Mouse (Mus musculus) fibroblast of lung, adult 2 months (primary cell): ENCODE results near the gene Nxn.
A peak's percentile ranks its signal among the peaks of the same experiment; 100 is the strongest.

Experiments
- DNase-seq: peaks from one replicate; pipeline ENCODE4 v3.0.0-alpha.2; 2011; ENCODE audit warnings: low read depth

Nxn gene

GRCm38 (mm10) chr11:76361422-76361821, 37.5 kb downstream of the Nxn start:
- DNase-seq, result no peak

DNA sequence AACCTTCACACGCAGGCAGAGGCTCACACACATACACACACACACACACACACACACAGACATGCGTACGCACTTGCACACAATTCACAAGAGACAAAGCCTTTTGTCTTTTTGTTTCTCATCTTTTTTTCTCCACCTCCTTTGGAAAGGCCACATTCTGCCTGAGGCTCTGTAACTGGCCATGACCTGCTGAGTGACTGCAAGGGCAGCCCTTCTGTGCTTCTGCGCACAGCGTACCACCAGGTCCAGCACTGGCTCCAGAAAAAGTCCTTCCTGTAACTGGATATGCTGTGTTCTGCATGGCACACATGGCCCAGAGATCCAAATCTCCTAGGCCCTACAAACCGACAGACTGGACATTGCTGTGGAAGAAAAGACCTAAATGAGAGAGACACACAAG, 38.7 kb downstream of the Nxn start:
- DNase-seq, result no peak

GRCm38 (mm10) chr11:76358628-76359320, 40.2 kb downstream of the Nxn start:
- DNase-seq, result no peak

DNA sequence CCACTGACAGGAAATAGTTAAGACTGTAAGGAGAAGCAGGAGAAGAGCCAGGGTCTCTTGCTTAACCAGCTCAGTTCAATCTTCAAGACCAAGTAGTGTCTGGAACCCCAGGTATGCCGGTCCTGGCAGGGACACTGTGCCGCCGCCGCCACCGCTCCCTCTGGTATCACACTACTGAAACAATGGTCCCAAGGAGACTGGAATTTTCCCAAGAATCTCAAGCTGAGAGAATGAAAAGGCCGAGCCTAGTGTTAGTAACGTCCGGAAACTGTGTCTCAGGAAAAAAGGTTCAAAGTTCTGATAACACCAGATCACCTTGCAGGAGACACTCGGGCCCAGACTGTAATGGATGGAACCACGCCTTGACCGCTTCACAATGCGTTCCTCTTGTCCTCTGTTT, 41.5 kb downstream of the Nxn start:
- DNase-seq, result no peak

GRCm38 (mm10) chr11:76356091-76356490, 42.8 kb downstream of the Nxn start:
- DNase-seq, result no peak

DNA sequence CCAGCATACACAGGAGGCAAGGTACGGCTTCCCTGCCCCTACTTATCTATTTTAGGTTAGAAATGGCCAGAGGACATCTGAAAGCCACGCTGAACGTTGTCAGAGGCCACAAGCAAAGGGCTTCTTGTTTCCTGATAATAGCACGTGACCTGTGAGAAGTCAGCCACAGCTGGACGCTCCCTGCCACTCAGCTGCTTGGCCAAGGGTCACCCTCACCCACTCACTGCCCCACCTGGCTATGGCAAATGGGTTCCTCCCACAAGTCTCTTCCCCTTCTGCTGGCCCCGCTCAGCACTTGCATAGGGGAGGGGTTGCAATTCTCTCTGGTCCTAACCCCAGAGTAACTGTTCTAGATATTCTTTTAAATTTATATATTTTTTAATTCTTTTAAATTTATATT, 43.5 kb downstream of the Nxn start:
- DNase-seq, result no peak

DNA sequence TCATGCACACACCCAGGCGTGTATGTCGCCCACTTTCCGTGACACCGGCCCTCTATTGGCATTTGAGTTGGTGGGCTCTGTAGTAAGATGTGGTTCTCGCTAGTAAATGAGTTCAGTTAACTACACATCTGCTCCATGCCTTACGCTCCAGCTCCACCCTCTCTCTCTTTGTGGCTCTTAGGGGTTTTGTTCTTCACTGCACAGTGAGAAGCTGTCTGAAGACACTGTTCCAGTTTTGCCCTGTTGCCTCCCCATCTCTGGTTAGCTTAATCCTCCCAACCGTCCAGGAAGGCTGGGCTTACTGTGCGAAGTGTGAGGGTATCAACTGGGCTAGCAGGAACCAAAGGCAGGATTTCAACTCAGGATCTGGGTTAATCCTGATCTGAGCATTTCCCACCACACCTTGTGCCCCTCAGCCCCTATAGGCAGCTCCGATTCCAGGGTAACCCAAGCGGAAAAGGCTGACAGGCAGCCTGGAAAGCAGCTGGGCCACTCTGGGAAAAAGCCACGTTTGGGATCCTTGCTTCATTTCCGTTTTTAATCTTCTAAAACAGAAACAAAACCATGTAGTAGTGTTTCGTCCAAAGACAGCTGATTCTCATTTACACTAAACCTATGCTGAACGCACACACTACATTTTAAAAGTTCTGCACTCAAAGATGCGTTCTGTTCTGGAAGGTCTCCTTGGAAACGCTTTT, 45.9 kb downstream of the Nxn start:
- no peak for DNase-seq

- DNase-seq, result peak; percentile 65
Observed at GRCm38 (mm10) chr11:76351624-76352011, 47.3 kb downstream of the Nxn start.

DNA sequence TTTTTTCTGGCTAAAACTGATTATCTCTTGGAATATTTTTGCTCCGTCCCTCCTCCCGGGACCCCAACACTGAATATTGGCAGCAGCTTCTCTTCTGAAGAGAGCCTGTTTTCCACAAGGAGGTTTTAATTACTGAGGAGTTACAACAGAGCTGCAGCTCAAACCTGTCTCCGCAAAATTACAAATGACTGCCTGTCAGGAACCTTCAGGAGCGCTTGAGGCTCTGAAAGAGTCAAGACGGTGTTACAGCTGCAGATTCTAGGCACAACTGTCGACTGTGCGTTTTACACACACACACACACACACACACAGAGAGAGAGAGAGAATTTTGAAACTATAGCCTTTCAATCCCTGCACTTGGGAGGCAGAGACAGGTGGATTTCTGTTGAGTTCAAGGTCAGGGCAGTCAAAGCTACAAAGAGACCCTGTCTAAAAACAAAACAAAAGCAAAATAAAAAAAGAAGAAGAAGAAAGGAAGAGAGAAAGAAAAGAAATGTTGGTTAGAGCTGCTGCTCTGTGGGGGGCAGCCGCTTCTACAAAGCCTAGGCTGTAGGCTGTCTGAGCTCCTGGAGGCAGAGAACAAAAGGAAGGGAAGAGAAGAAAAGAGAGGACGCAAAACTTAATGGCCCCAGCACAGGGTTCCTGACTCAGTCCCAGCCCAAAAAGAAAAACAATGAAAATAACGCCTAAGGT, 47.9 kb downstream of the Nxn start:
- DNase-seq, result no peak

- no peak for DNase-seq
Observed at GRCm38 (mm10) chr11:76349833-76350232, 49.1 kb downstream of the Nxn start.

GRCm38 (mm10) chr11:76347589-76347988, 51.4 kb downstream of the Nxn start:
- no peak for DNase-seq

DNA sequence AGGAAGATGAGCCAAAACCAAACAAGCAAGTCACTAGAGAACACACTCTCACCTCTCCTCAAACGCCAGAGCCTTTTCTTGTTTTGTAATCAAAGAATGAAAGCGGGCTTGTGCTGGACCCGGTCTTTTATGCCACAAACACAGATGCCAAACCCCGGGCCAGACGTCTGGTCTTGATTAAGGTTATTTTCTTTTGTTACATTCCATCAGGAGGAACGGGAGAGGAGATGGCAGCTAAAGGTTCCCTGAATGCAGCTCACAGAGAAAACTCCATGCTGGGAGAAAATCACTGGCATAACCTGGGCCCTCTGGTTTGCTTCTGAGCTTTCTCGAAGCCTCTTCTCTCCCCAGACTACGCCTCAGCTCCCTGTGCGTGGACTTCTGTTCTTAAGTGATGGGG, 55.9 kb downstream of the Nxn start:
- DNase-seq, result peak; percentile 58

- DNase-seq, result no peak
Observed at GRCm38 (mm10) chr11:76341884-76342645, 56.9 kb downstream of the Nxn start.

- no peak for DNase-seq
Observed at GRCm38 (mm10) chr11:76341163-76341562, 57.8 kb downstream of the Nxn start.

- DNase-seq, result no peak
Observed at GRCm38 (mm10) chr11:76339830-76340229, 59.1 kb downstream of the Nxn start.

- DNase-seq, result no peak
Observed at GRCm38 (mm10) chr11:76339141-76339540, 59.8 kb downstream of the Nxn start.

DNA sequence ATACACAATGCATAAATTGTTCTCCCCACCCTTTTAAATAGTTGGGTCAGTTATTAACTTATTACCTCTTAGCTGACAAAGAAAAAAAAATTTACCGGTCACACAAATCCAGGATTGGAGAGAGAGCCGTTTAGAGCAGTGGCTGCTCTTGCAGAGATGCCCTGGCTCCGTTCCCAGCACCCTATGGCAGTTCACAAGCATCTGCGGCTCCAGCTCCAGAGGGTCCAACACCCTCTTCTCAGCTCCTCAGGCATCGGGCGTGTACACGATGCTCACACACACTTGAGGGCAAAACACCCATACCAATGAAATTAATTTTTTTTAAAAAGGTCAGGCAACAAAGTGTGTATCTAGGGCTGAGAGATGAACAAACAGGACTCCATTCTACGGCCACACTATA, 60.3 kb downstream of the Nxn start:
- no peak for DNase-seq

DNA sequence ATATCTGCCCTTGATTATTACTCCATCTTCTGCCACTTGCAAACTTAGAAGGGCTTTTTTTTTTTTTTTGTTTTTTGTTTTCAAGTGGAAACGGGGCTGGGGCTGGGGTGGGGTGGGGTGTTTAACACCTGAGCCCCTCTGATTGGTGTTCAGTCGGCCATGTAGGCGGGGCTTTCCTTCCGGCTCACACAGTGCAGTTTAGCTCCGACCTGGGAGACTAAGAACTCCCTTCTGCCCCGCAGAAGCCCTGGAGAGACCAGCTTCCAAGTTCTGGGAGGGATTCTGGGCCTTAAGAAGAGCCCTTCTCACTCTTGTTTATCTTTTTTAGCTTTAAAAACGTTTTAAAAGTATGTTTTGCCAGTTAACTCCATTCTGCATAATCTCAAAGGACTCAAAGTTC, 61.2 kb downstream of the Nxn start:
- DNase-seq, result no peak

GRCm38 (mm10) chr11:76337236-76337635, 61.7 kb downstream of the Nxn start:
- DNase-seq, result no peak

- DNase-seq, result no peak
Observed at GRCm38 (mm10) chr11:76336224-76336623, 62.7 kb downstream of the Nxn start.

DNA sequence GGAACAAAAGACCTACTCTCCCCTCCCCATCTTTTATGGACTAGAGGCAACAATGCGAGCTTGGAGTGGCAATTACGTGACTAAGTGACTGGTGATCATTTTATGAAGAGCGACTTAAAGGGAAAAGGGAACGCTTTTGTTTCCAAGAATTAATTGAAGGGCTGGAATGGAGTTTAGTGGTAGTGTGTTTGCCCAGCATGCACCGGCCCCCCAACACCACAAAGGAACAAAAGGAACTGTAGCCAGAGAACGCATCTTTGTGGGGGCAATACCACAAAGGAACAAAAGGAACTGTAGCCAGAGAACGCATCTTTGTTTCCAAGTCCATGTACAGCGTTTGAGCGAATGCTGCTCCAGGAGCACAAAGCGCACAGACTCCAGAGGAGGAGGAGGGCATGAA, 64.0 kb downstream of the Nxn start:
- no peak for DNase-seq

- DNase-seq, result no peak
Observed at GRCm38 (mm10) chr11:76332240-76332639, 66.7 kb downstream of the Nxn start.
